Mouse (Mus musculus): ENCODE measurements around the gene Rpl29. TPM values are rescaled to one million over a fixed set of nuclear protein-coding genes. Genes with fewer than 3 reads are reported as not detected.

Gene Rpl29
- total and polyA plus RNA-seq, 3 experiments, result 1,058 to 1,867 (median 1,257) TPM

- Histone ChIP-seq H3K9ac (ENCODE audit: insufficient read depth, low read depth) (no peak overlapping the region), H3K27ac (ENCODE audit: insufficient read depth, low read depth) (no peak overlapping the region), H3K9me3 (replicated peaks; ENCODE audit: low read length) (no peaks in the 10 kb centered on the region), H3K4me1 (ENCODE audit: control insufficient read depth in 1 of 2, insufficient read depth in 2 of 2) (peaks cover 7 to 28% of the 10 kb centered on the region in 2 experiments), H3K27me3 (replicated peaks) (peaks cover 3% of the 10 kb centered on the region), H3K36me3 (replicated peaks in 1 of 2; ENCODE audit: control insufficient read depth in 1 of 2, insufficient read depth in 1 of 2, low read length in 1 of 2) (no peaks in the 10 kb centered on the region), H3K4me3 (replicated peaks in 1 of 3; ENCODE audit: low read depth in 2 of 3, low read length in 2 of 3, poor library complexity in 1 of 3) (no peak overlapping the region), H3K4me2 (ENCODE audit: insufficient read depth, low read depth, poor library complexity, severe bottlenecking) (no peak overlapping the region), H3K79me2 (replicated peaks; ENCODE audit: control insufficient read depth, extremely low read depth, insufficient read depth, poor library complexity, severe bottlenecking) (no peaks in the 10 kb centered on the region)
- dilution Hi-C loops (cut with MboI; ENCODE audit: extremely low pct_ligation_motif_present, extremely low pct_unique_long_range_greater_than_20kb, low sequenced_read_pairs), result no loop called here
- no peak for TF ChIP-seq ELF1 (IDR thresholded peaks at IDR 0.05; ENCODE audit: low read depth, low read length)
- no peak for TF ChIP-seq MAX (IDR thresholded peaks at IDR 0.05; ENCODE audit: low read length)
- no peak for TF ChIP-seq RCOR1 (conservative IDR thresholded peaks at IDR 0.05; ENCODE audit: low read depth, low read length)
- no peak for TF ChIP-seq E2F4 (IDR thresholded peaks at IDR 0.05; ENCODE audit: insufficient replicate concordance, low read depth, low read length)
- no peak for TF ChIP-seq JUN (IDR thresholded peaks at IDR 0.05; ENCODE audit: insufficient read depth, low read depth, low read length)
- TF ChIP-seq POLR2A (IDR thresholded peaks at IDR 0.05; ENCODE audit: low read depth, low read length), result no peak
- TF ChIP-seq CHD1 (IDR thresholded peaks at IDR 0.05; ENCODE audit: low read depth, low read length), result no peak
- no peak for TF ChIP-seq EP300 (IDR thresholded peaks at IDR 0.05; ENCODE audit: low read length)
- no peak for TF ChIP-seq IRF4 (IDR thresholded peaks at IDR 0.05; ENCODE audit: low read depth, low read length)
- TF ChIP-seq UBTF (IDR thresholded peaks at IDR 0.05; ENCODE audit: low read depth, low read length), result no peak
- no peak for DNase-seq (ENCODE audit: extremely low read depth)
- in situ Hi-C loops (cut with MboI; ENCODE audit: low pct_ligation_motif_present, low pct_unique_long_range_greater_than_20kb, low sequenced_read_pairs), result no loop called here
Observed at GRCm38 (mm10) chr9:106392828-106393527, 36.3 kb upstream of the Rpl29 start.

GRCm38 (mm10) chr9:106393548-106393947, 35.7 kb upstream of the Rpl29 start:
- H3K4me3 ChIP-seq (replicated peaks in 1 of 3; ENCODE audit: low read depth in 2 of 3, low read length in 2 of 3, poor library complexity in 1 of 3), result no peak overlapping the region
- in situ Hi-C loops (cut with MboI; ENCODE audit: low pct_ligation_motif_present, low pct_unique_long_range_greater_than_20kb, low sequenced_read_pairs), result no loop called here

More at GRCm38 (mm10) chr9:106393548-106393947, 35.7 kb upstream of the Rpl29 start:
- Histone ChIP-seq H3K4me2 (ENCODE audit: insufficient read depth, low read depth, poor library complexity, severe bottlenecking) (no peak overlapping the region), H3K36me3 (replicated peaks in 1 of 2; ENCODE audit: control insufficient read depth in 1 of 2, insufficient read depth in 1 of 2, low read length in 1 of 2) (no peaks in the 10 kb centered on the region), H3K9ac (ENCODE audit: insufficient read depth, low read depth) (no peak overlapping the region), H3K4me1 (ENCODE audit: control insufficient read depth in 1 of 2, insufficient read depth in 2 of 2) (peaks cover 7 to 28% of the 10 kb centered on the region in 2 experiments), H3K27me3 (replicated peaks) (peaks cover 3% of the 10 kb centered on the region), H3K79me2 (replicated peaks; ENCODE audit: control insufficient read depth, extremely low read depth, insufficient read depth, poor library complexity, severe bottlenecking) (no peaks in the 10 kb centered on the region), H3K27ac (ENCODE audit: insufficient read depth, low read depth) (no peak overlapping the region), H3K9me3 (replicated peaks; ENCODE audit: low read length) (no peaks in the 10 kb centered on the region)
- DNase-seq (ENCODE audit: extremely low read depth), result no peak
- no peak for TF ChIP-seq UBTF (IDR thresholded peaks at IDR 0.05; ENCODE audit: low read depth, low read length)
- TF ChIP-seq MAZ (IDR thresholded peaks at IDR 0.05; ENCODE audit: low read depth, low read length), result no peak
- TF ChIP-seq RAD21 (IDR thresholded peaks at IDR 0.05; ENCODE audit: low read depth, low read length), result no peak
- no peak for TF ChIP-seq ELF1 (IDR thresholded peaks at IDR 0.05; ENCODE audit: low read depth, low read length)
- TF ChIP-seq PAX5 (IDR thresholded peaks at IDR 0.05; ENCODE audit: low read length), result no peak
- TF ChIP-seq ETS1 (conservative IDR thresholded peaks at IDR 0.05; ENCODE audit: low read depth, low read length), result no peak
- TF ChIP-seq JUN (IDR thresholded peaks at IDR 0.05; ENCODE audit: insufficient read depth, low read depth, low read length), result no peak
- no peak for TF ChIP-seq MYC (IDR thresholded peaks at IDR 0.05; ENCODE audit: low read depth, low read length)
- no peak for TF ChIP-seq MXI1 (IDR thresholded peaks at IDR 0.05; ENCODE audit: low read depth, low read length)
- TF ChIP-seq SMC3 (IDR thresholded peaks at IDR 0.05; ENCODE audit: low read depth, low read length), result no peak
- no peak for TF ChIP-seq EP300 (IDR thresholded peaks at IDR 0.05; ENCODE audit: low read length)
- TF ChIP-seq RCOR1 (conservative IDR thresholded peaks at IDR 0.05; ENCODE audit: low read depth, low read length), result no peak
- no peak for TF ChIP-seq TBP (conservative IDR thresholded peaks at IDR 0.05; ENCODE audit: low read depth, low read length)
- TF ChIP-seq USF1 (IDR thresholded peaks at IDR 0.05; ENCODE audit: low read depth, low read length), result no peak
- TF ChIP-seq JUND (conservative IDR thresholded peaks at IDR 0.05; ENCODE audit: low read depth, low read length), result no peak
- TF ChIP-seq IRF4 (IDR thresholded peaks at IDR 0.05; ENCODE audit: low read depth, low read length), result no peak
- dilution Hi-C loops (cut with MboI; ENCODE audit: extremely low pct_ligation_motif_present, extremely low pct_unique_long_range_greater_than_20kb, low sequenced_read_pairs), result no loop called here

Measured in CH12.LX (cell line).